Mouse (Mus musculus) skeletal muscle tissue, adult 2 months (tissue): ENCODE results near the gene 9930021J03Rik.

Source experiments
- DNase-seq: peaks from one replicate; pipeline ENCODE4 v3.0.0-alpha.2; 2012; ENCODE audit warnings: low read depth, low spot score

Gene 9930021J03Rik

DNA sequence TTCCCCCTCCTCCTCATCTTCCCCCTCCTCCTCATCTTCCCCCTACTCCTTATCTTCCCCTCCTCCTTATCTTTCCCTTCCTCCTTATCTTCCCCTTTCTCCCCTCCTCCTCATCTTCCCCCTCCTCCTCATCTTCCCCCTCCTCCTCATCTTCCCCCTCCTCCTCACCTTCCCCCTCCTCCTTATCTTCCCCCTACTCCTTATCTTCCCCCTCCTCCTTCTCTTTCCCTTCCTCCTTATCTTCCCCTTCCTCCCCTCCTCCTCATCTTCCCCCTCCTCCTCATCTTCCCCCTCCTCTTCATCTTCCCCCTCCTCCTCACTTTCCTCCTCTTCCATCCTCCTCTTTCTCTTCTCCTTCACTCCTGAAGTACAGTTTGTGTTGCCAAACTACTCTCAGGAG lies 108.9 kb downstream of the 9930021J03Rik start:
- DNase-seq = no peak

DNA sequence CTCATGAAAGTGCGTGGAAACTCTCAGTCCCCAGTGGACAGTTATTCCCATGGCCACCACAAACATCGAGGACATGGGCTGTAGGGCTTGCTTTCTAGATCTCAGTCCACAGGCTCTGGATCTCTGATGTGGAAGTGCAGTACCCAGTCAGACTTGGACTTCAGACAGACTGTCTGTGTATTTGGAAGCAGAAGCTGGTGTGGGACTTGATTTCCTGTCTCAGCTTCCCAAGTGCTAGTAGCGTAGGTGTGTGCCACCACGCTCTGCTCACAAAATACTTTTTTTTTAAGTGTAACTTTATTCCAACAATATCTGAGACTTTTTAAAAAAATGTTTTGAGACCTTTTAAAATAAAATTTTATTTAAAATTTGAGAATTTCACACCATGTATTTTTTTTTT lies 109.5 kb downstream of the 9930021J03Rik start:
- no peak for DNase-seq

DNA sequence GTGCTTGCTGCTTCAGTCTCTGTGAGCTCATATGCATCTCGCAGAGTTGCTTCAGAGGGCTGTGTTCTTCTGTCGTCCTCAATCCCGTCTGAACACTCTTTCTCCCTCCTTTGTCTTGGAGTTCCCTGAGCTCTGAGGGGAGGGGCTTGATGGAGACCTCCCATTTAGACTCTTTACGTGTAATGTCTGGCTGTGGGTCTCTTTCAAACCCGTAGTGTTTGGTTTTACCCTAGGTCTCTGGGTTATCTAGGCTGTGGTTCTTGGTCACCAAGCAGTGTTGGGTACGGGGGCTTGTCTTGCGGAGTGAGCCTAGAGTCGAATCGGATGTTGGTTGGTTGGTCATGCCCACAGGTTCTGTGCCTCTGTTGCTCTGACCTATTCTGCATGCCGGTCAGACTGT lies 110.7 kb downstream of the 9930021J03Rik start:
- DNase-seq = no peak

DNA sequence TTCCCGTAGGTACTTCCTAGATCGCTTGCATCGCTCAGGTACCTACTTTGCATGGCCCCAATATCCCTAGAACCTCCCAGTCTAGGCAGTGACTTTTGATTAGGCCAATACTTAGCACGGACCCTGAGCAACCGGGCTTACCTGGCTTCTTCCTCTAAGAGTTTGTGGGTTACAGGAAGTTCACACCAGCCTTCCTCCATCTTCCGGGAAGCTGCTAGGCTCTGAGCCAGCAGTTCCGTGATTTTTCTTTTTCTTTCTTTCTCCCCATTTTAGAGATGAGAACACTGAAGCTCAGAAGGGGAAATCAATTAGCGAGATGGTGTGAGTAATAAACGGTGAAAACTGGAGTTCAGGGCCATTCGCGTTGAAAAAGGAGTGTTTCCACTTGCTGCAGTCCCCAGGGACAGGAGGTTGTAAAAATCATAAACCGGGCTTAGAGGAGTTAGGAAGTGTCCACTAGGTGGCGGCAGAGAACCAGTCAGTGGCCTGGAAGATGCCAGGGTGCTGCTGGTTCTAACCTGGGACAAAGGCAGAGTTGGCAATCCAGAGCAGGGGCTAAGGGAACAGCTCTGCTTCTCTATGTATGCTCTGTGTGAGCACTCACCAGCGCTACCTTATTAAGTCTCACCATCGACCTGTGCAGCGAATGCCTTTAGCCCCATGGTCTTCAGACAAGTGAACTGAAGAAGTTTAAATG lies 121.8 kb downstream of the 9930021J03Rik start:
- peak; percentile 58 for DNase-seq

DNA sequence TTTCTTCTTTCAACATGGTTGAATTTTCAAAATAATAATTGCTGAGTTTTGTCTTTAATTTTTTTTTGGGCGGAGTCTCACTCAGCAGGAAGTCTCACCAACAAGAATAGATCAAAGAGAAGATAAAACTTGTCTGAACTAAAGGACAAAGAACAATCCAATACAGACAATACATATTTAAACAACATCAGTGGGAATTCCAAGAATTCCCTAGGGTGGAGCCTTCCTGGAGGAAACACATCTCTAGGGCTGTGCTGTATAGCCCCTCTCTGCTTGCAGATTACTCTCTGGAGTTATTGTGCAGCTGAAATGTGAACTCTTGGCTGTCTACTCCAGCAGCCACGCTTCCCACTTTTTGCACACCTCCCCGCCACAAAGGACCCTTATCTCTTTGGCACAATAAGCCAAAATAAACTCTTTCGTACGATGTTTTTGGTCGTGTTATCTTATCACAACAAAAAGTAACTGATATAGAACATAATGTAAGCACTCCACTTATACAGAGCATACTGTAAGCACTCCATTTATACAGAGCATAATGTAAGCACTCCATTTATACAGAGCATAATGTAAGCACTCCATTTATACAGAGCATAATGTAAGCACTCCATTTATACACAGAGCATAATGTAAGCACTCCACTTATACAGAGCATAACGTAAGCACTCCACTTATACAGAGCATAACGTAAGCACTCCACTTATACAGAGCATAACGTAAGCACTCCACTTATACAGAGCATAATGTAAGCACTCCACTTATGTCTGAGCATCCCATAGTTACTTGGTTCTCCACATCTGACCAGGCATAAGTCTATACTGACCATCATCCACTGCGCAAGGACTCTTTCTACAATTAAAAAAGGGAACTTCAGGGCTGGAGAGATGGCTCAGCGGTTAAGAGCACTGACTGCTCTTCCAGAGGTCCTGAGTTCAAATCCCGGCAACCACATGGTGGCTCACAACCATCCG lies 125.3 kb downstream of the 9930021J03Rik start:
- DNase-seq = no peak

DNA sequence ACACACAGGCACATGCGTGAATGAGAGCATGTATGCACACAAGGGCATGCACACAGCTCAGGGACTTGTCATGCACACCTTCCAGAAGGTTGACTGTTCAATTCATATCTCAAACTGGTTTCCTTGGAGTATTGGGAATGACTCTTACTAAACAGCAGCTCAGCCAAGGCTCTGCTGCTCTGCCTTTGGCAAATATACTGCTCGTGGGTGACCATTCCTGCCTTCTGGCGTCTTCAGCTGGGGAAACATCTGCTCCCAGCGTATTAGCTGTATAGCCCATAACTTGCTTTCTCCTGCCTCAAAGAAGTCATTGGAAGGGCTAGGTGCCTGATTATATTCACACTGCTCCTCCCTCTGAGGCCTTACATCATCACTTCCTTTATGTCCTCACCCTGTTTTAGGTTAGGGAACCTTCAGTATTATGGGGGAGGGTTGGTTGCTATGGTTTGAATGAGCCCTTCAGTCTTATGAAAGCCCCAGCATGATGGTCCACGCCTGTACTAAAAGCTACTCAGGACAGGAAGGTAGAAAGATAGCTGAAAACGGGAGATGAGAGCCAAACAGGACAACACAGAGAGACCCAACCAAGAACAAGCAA lies 127.5 kb downstream of the 9930021J03Rik start:
- DNase-seq = no peak

DNA sequence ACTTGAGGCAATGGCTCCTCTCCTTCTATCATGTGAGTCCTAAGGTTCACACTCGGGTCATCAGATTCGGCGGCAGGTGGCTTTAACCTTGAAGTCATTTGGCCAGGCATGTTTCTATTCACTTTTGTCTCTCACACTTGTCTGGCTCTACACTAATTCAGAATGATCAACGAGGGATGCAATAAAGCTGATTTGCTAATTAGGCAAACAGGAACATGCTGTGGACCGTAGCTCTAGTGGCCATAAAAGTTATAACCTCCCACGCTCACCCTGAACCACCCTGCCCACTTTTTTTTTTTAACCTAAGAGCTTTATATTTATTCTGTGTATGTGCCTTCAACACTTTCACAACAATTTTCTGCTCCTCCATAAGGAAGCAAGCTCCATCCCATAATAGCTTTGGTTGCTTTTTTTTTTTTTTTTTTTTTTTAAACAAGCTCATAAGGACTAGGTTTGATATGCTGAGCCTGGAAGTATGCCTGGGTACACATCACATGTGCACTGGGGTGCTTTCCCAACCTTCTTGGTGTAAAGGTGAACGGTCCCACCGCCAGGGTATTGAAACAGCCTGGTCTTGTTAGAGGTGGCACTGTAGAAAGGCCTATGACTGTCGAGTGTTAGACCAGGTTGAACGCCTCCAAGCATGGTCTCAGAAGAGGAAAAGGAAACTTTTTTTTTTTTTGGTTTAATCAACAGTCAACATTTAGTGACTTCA lies 129.2 kb downstream of the 9930021J03Rik start:
- no peak for DNase-seq

DNA sequence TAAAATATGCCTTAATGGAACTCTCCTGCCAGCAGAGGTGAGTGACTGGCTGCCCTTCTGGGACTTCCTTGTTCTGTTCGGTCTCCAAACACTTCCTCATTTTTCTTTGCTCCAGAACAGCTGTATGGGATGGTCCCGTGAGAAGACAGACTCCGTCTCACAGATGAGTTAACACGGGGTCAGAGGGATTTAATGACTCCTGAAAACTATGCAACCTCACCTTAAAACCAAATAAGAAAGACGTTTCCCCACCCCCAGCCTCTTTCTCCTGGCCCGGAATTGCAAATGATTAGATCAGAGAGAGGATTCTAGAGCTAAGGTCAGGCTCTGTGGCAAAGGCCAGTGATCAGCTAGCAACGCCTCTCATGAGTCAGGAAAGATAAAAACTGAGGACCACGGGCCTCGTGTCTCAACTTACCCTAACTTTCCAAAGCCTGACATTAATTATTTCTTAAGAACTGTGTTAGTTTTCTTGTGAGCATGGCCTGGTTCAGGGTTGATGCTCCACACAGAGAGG lies 130.2 kb downstream of the 9930021J03Rik start:
- no peak for DNase-seq

DNA sequence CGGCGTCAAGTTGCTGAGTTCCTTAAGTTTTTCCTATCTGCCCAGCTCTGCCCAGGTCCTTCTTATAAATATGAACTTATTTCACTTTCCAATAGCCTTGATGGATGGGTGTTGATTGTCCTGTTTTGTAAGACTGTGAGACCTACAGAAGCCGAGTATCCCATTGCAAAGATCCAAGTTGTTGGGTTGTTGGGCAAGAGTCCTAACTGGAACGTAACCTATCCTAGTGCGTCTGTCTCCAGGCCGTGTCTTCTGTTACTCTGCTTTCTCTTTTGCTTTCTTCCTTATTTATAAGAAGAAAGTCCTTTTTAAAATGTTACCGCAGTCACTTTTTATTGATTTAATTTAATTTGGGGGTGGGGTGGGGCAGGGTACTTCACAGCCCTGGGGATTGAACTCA lies 130.8 kb downstream of the 9930021J03Rik start:
- DNase-seq = no peak

DNA sequence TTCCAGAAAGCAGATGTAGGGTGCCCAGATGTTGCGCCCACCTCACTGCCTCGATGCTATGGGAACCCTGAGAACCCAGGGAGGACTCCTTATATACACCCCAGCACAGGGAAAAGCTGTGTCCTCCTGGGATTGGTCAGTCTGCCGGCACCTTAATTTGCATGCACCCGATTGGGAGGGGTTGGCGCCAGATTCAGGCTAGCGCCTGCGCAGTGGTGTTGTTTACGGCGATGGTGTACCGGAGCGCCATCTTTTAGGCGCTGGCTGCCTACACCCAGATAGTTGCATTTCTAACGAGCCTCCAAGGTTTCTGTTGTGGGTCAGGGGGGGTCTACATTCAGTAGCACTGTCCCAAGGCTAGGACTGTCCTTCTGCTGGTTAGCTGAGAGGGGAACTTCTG lies 133.1 kb downstream of the 9930021J03Rik start:
- DNase-seq = no peak

DNA sequence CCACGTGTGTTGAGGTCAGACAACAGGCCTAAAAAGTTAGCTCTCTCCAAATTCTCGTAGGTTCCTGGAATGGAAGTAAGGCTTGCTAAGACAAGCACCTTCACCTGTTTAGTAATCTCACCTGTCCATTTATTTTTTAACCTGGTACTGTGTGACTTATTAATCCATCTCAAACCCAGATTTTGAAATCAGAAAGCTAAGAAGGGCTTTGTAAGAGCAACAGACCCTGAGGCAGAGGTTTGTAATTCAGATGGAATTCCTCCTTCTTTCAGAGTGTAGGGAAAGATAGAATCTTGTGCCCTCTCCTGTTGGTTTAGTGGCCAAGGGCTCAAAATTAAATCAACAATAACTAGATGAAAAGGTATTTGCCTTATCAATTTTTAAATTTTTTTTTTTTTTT lies 134.6 kb downstream of the 9930021J03Rik start:
- no peak for DNase-seq

DNA sequence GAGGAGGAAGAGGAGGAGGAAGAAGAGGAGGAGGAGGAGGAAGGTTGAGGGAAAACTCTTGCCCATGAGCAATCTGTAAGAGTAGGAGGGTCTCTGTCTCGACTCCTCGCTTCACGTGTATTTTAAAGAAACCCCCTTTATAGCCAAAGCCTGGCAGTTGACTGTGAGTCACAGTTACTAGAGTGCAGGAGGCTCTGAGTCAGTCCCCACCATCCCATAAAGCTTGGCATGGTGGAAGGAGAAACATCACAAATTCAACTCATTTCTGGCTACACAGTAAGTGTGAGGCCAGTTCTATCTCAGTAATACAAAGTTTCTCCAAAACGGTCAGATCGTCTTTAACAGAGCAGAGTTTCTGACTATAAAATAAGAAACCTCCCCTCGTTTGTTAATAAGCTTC lies 135.5 kb downstream of the 9930021J03Rik start:
- no peak for DNase-seq

DNA sequence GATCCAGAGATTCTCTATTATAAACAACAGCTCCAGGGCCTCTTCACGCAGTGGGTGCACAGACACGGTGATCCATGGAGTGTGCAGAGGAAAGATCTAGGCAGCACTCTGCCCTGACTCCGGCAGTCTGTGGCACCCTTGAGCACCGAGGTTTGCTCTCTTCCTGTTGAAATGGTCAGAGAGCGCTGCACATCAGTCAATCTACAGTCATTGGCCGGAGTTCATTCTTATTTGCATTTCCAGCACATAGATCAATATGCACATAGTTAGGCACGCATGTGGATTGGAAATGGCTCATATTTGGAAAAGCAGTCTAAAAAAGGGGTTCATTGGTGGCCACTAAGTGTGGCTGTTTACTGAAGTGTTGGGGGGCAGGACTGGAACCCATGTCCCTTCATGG lies 137.7 kb downstream of the 9930021J03Rik start:
- no peak for DNase-seq

DNA sequence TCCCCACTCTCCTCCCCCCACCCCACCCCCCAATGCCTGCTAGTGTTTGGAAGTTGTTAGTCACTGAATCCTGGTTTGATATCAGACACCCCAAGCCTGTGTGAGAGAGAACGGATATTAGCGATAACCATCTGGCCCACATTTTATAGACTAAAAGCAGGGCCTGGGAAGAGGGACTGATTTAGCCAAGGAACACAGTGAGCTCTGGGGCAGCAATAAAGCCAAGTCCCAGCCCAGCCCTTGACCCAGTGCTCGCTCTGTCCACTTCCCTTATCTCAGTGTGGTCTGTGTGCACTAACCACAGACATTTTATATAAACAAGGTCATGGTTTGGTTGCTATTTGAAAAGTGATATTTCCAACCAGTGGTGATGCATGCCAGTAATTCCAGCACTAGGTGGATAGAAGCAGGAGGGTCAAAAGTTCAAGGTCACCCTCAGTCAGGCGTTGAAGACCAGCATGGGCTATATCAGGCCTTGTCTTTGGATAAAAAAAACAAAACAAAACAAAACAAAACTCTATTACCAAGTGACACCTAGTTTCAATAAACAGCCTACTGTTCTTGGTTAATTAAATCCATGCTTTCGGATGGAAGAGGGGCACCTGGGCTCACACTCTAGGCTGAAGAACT lies 138.7 kb downstream of the 9930021J03Rik start:
- DNase-seq = peak; percentile 23

DNA sequence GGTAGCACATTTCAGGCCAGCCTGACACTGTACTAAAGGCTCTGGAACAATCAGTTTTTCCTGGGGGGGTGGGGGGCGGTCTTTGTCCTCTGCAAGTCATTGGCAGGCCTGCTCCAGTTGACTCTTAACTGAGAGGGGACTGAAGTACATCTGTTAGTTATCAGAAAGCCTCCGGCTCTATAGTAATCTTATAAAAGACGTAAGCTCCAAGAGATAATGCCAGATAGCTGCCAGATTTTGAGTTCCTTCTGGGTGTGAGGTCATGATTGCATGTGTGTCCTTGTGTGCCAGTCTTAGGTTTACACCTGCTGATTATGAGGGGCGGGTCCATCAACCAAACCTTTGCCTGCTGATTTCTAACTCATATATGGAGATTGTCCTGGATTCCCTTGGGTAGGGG lies 139.6 kb downstream of the 9930021J03Rik start:
- no peak for DNase-seq

DNA sequence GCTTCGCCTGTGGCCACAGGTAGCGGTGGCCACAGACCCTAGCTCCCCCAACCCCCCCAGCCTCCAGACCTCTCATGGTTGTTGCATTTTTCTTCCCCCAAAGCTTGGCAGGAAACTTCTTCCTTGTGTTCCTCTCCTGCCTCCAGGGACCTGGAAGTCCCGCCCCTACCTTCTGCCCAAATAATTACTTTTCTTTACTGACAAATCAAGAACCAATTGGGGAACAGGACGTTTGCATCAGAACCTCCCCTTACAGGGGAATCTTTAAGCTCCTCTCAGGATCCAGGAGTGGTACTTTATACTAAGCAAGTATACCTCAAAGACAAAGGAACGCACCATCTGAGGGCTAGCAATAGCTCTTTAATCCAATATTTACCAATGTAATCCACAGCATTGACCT lies 140.9 kb downstream of the 9930021J03Rik start:
- DNase-seq = no peak
